Mouse (Mus musculus) T-helper 1 cell (primary cell): ENCODE measurements at regions not wholly inside any gene's neighbourhood (a gene's known extent, or its start where the extent isn't known, plus 50 kb on each side); places are given as distances from the start of the nearest gene placed in this dataset.

Source experiments
- in situ Hi-C: fragments of 300-600 bp; cut with MboI, MseI; formaldehyde crosslinking; loops from one replicate; pipeline ENCODE4 v1.15.1; 2025; ENCODE audit warnings: high pct_unique_total_duplicates

GRCm38 (mm10) chr14:55301996-55302395, 80.2 kb downstream of the Dhrs2 start:
- in situ Hi-C loops, result loop anchor here (10.0 kb wide), 1 partner anchor 633 kb away; no protein-coding TSS in a partner anchor

- in situ Hi-C loops, result no loop called here
Observed at GRCm38 (mm10) chr14:55313615-55314014, 91.8 kb downstream of the Dhrs2 start.

GRCm38 (mm10) chr14:55323897-55324296, 102.1 kb downstream of the Dhrs2 start:
- in situ Hi-C loops, result no loop called here

- in situ Hi-C loops, result no loop called here
Observed at GRCm38 (mm10) chr14:55324335-55324734, 102.5 kb downstream of the Dhrs2 start.

- in situ Hi-C loops, result no loop called here
Observed at GRCm38 (mm10) chr14:55333812-55334211, 112.0 kb downstream of the Dhrs2 start.

- in situ Hi-C loops, result no loop called here
Observed at GRCm38 (mm10) chr14:55334305-55334704, 112.5 kb downstream of the Dhrs2 start.

GRCm38 (mm10) chr14:55335586-55335985, 113.8 kb downstream of the Dhrs2 start:
- in situ Hi-C loops, result no loop called here

- in situ Hi-C loops, result no loop called here
Observed at GRCm38 (mm10) chr14:55336451-55337195, 114.8 kb downstream of the Dhrs2 start.

- in situ Hi-C loops, result no loop called here
Observed at GRCm38 (mm10) chr14:55338010-55338409, 116.2 kb downstream of the Dhrs2 start.

GRCm38 (mm10) chr14:55338500-55338899, 116.7 kb downstream of the Dhrs2 start:
- in situ Hi-C loops, result no loop called here

GRCm38 (mm10) chr14:55339036-55339614, 117.3 kb downstream of the Dhrs2 start:
- in situ Hi-C loops, result no loop called here

- in situ Hi-C loops, result no loop called here
Observed at GRCm38 (mm10) chr14:55343341-55343740, 121.5 kb downstream of the Dhrs2 start.

GRCm38 (mm10) chr14:55343914-55344313, 122.1 kb downstream of the Dhrs2 start:
- in situ Hi-C loops, result no loop called here

GRCm38 (mm10) chr14:55345091-55345490, 123.3 kb downstream of the Dhrs2 start:
- in situ Hi-C loops, result no loop called here

GRCm38 (mm10) chr14:55348098-55348497, 126.3 kb downstream of the Dhrs2 start:
- in situ Hi-C loops, result no loop called here

- in situ Hi-C loops, result no loop called here
Observed at GRCm38 (mm10) chr14:55357258-55357657, 121.3 kb upstream of the Dhrs4 start.

GRCm38 (mm10) chr14:55358429-55358828, 120.1 kb upstream of the Dhrs4 start:
- in situ Hi-C loops, result no loop called here

GRCm38 (mm10) chr14:55362316-55362715, 116.2 kb upstream of the Dhrs4 start:
- in situ Hi-C loops, result no loop called here

GRCm38 (mm10) chr14:55362757-55363156, 115.8 kb upstream of the Dhrs4 start:
- in situ Hi-C loops, result no loop called here

GRCm38 (mm10) chr14:55370384-55370783, 108.2 kb upstream of the Dhrs4 start:
- in situ Hi-C loops, result no loop called here

GRCm38 (mm10) chr14:55372960-55373359, 105.6 kb upstream of the Dhrs4 start:
- in situ Hi-C loops, result no loop called here

GRCm38 (mm10) chr14:55386773-55387172, 91.8 kb upstream of the Dhrs4 start:
- in situ Hi-C loops, result no loop called here

- in situ Hi-C loops, result no loop called here
Observed at GRCm38 (mm10) chr14:55387378-55387777, 91.2 kb upstream of the Dhrs4 start.
